Mouse (Mus musculus) gastrocnemius, adult 8-10 months (tissue): ENCODE results near the gene Lamb3. TPM values are rescaled to one million over a fixed set of nuclear protein-coding genes. Genes with fewer than 3 reads are reported as not detected.

ENCODE experiments used
- DNase-seq, 2 experiments: peaks; one replicate each; pipeline ENCODE4 v3.0.0; 2022; ENCODE audit warnings: low spot score in 2 of 2
- total RNA-seq, 4 experiments: library from RNA; stranded (reverse); gene quantifications; 2 replicates each; pipeline ENCODE4 v1.2.4; 2022

Gene Lamb3
- total RNA-seq, 4 experiments from 2014 or later: 2.1 to 5.0 (median 2.5) TPM

DNA sequence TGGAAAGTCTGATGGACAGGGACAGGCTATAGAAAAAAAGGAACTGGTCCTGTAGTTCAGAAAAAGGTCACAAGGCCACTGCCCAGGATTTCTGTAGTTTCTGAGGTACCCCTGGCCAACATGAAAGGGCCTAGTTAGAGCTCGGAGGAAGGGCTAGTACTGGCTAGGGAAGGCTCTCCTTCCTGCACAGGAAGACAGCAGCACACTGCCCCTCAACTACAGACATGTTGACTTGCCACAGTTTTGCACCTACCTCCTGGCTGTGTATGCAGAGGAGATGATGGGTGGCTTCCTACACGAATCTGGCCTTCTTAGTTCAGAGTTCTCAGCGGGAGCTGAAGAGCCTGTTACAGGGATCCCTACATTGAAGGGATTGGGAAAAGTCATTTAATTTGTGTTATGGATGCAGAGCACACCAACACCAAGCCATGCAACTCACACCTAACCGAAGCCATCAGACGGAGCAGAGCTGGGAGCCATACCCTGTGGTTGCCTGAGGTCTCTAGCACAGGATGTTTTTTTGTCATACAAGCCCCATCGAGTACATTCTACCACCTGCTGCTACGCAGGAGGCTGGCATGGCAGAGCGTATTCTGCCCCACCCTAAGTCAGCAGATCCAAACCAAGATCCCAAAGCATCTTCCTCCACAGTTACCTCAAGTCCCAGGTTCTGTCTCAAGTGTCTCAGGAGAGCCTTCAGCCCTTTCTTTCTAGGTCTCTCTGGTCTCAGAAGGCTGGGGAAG is 6.7 kb upstream of the Lamb3 start:
- no peak for DNase-seq

- no peak for DNase-seq
Observed at GRCm38 (mm10) chr1:193201383-193201778, 6.1 kb upstream of the Lamb3 start, which contains the start of gene Traf3ip3. Gene Traf3ip3 (minus strand): TSS chr1:193201703.

DNA sequence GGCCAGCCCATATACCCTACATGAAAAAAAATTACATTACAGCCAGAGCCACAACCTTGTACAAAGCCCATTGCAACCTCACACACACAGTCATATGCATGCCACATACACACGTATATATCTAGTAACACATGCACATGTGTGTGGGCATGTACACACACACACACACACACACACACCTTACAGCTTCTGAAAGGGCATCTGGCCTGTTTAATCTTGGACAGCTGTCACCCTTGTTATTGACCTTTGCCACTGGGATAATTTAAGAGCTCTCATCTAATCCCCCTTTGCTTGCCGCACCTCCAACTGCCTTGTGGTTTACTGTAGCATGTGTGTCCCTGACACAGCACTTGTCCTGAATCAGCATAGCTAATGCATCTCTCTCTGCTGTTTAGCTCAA is 3.7 kb upstream of the Lamb3 start:
- DNase-seq: no peak

DNA sequence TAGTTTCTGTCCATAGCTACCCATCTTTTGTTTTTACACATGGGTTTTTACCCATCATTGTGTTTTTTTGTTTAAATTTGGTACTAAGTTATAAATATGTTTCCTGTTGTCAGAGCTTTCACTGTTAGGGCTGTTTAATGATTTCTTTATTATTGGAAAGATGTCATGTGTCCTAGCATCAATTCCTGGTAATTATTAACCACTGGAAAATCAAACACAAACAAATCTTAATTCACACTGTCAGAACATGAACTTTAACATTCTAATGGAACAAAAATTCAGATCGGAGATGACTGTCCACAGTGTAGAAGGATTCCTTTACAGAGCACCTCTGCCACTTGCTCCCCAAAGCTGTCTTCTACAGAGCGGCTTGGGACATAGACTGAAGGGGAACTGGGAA is 2.1 kb upstream of the Lamb3 start:
- DNase-seq: no peak

- DNase-seq: no peak
Observed at GRCm38 (mm10) chr1:193208178-193208577, 679 bp downstream of the Lamb3 start.

- DNase-seq: no peak
Observed at GRCm38 (mm10) chr1:193211371-193211770, 3.9 kb downstream of the Lamb3 start.

- DNase-seq: no peak
Observed at GRCm38 (mm10) chr1:193214053-193214452, 6.6 kb downstream of the Lamb3 start.

DNA sequence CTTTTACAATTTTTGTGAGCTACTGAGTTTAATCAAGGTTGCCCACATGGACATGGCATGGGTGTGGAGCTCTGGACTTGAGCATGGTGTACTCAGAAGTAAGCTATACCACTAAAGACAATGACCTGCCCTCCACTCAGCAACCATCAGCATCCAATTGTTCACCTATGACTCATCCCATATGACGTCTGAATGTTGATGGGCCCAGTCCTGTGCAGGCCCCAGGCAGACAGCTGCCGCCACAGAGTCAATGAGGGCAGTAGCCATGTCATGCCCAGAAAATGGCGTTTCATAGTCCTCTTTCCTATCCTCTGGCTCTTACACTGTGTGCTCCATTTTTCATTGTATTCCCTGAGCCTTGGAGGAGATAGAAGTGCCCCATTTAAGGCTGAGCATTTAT is 8.5 kb downstream of the Lamb3 start:
- DNase-seq: no peak

DNA sequence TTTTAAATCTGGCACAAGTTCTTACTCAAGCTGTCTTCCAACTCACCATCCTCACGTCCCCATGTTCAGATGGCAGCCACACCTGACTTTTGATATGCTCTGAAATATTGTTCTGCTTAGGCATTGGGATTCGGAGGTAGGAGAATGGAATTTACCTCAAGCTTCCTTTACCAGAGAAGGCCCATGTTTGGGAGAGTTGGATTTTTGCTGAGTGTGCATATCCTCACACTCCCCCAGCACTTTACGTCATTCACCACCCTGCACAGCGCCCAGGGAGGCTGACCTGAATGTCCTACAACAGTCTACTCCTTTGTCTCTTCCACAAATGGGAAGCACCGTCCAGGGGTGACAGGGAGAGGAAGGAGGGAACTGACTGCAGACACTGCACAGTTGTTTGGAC is 12.9 kb downstream of the Lamb3 start:
- DNase-seq: no peak

GRCm38 (mm10) chr1:193225531-193225930 is 18.0 kb downstream of the Lamb3 start:
- no peak for DNase-seq

GRCm38 (mm10) chr1:193226114-193226513 is 18.6 kb downstream of the Lamb3 start:
- DNase-seq: no peak

GRCm38 (mm10) chr1:193226724-193227522 is 19.4 kb downstream of the Lamb3 start:
- DNase-seq: no peak

- DNase-seq: no peak
Observed at GRCm38 (mm10) chr1:193227537-193227936, 20.0 kb downstream of the Lamb3 start.

DNA sequence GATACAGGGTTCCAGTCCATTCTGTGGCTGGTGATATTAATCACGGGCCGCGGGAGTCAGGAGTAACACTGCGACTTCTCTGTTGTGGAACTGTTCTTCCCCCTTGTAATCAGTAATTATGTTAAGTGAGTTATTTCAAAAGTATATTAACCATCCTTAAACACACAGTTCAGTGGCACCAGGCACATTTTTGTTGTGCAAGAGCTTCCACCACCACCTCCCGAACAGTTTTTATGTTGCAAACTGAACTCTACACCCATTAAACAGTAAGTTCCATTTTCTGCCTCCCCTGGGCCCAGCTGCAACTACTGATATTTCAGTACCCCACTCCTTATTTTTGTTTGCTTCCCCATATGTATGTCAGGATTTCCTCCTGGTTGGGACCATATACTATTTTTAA is 22.1 kb downstream of the Lamb3 start:
- no peak for DNase-seq

DNA sequence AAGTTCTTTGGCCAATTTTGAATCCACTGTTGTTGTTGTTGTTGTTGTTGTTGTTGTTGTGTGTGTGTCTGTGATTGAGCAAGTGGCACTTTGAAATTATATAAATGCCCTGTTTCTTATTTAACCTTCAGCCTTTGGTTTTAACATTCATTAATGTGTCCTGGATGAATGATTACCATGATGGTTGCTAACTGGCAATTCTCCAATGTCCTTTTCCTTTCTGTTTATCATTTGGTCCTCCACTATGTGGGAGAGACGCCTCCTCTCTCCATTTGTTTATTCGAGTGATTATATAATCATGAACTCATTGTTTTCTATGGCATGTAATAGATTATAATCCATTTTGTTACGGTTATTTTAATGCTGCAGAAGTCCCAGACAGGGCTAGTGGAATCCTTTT is 23.0 kb downstream of the Lamb3 start:
- no peak for DNase-seq

GRCm38 (mm10) chr1:193230935-193231334 is 23.4 kb downstream of the Lamb3 start:
- no peak for DNase-seq

DNA sequence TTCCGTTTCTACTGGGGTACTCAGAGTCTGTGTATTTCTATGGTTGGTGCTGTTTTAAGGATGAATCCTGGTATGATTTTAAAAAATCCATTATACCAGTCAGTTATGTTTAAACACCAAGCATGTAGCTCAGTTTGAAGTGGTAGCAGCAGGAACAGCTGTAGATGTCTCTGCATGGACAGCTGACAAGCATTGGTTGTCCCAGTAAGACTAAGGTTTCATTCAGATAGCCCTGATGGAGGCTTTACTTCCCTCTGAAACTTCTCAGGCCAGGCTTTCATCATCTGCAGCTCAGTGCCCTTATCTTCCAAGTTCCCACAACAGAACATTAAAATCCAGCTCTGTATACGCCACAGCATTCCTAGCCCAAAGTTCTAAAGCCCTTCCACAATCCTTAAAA is 25.2 kb downstream of the Lamb3 start:
- DNase-seq: no peak

- no peak for DNase-seq
Observed at GRCm38 (mm10) chr1:193234130-193234645, 26.7 kb downstream of the Lamb3 start.

DNA sequence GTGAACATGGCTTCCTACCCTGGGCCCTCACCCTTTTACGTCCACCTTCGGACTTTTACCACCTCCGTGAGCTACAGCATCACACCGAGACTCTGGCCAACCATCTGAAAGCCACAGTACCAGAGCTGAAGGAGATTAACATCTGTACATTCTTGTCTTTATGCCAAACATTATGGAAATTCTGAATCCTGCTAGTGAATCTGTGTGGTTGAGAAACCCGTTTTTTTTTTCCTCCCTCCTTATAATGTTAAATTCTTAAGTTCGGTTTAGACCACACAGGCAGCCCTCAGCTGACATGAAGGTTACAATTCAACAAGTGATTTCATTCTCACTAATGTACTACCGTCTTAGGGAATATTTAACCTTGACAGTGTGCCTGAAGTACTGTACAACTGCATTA is 27.4 kb downstream of the Lamb3 start:
- no peak for DNase-seq

GRCm38 (mm10) chr1:193238426-193238825 is 30.9 kb downstream of the Lamb3 start:
- DNase-seq: no peak

GRCm38 (mm10) chr1:193241436-193241835 is 33.9 kb downstream of the Lamb3 start:
- DNase-seq: no peak

DNA sequence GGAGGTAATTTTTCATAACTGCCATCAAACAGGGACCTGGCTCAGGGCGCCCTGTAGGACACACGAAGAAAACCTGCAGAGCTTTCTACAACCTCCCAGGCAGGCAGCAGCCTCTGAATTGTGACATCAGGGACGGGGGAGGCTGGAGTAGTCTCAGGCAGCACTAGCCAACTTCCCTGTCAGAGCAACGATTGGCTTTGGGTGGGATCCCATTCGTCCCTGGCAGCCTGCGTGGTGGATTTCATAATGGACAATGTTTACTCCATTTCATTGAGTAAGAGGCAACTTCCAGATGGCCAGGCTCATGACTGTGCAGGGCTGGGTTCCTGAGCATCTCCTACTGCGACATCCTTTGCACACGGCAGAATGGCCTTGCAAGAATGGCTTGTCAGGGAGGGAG is 34.7 kb downstream of the Lamb3 start:
- DNase-seq: peak; percentile 83 to 86

DNA sequence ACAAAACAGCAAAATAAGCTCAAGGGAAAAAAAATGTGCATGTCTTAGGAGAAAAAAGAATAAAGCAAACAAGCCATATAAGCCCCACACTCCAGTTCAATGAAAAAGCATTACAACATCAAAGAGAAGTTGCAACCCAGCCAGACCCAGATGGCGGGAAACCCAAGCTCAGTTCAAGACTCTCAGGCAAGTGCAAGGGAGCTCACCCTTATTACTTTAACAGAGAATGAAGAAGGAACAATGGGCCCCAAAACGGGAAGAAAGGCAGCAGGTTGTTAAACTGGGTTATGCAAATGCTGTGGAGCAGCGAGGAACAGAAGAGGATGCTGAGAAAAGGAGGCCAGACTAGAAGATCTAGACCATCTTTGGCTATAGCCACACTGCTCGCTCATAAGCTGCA is 35.4 kb downstream of the Lamb3 start:
- no peak for DNase-seq
